Mouse (Mus musculus): ENCODE results near the gene Lrrc56.

The Lrrc56 gene

GRCm38 (mm10) chr7:141193948-141194347 lies at the start of gene Lrrc56, which contains the start of gene Hras:
Gene Lrrc56 (plus strand): TSS chr7:141194157.
Gene Hras (minus strand): TSS chr7:141194005.
- no peak for DNase-seq (ENCODE audit: extremely low read depth, low read depth, low spot score)

GRCm38 (mm10) chr7:141144650-141145049 lies 49.3 kb upstream of the Lrrc56 start:
- DNase-seq (ENCODE audit: extremely low read depth, low read depth, low spot score): no peak

GRCm38 (mm10) chr7:141145403-141145802 lies 48.6 kb upstream of the Lrrc56 start:
- no peak for DNase-seq (ENCODE audit: extremely low read depth, low read depth, low spot score)

- DNase-seq (ENCODE audit: extremely low read depth, low read depth, low spot score): no peak
These were observed 47.8 kb upstream of the Lrrc56 start for GRCm38 (mm10) chr7:141146043-141146595.

- no peak for DNase-seq (ENCODE audit: extremely low read depth, low read depth, low spot score)
These were observed 46.9 kb upstream of the Lrrc56 start for GRCm38 (mm10) chr7:141147044-141147443.

- DNase-seq (ENCODE audit: extremely low read depth, low read depth, low spot score): no peak
These were observed 45.3 kb upstream of the Lrrc56 start for GRCm38 (mm10) chr7:141148639-141149038.

- no peak for DNase-seq (ENCODE audit: extremely low read depth, low read depth, low spot score)
These were observed 38.6 kb upstream of the Lrrc56 start for GRCm38 (mm10) chr7:141155362-141155761.

- DNase-seq (ENCODE audit: extremely low read depth, low read depth, low spot score): no peak
These were observed 29.6 kb upstream of the Lrrc56 start for GRCm38 (mm10) chr7:141164397-141164796.

- DNase-seq (ENCODE audit: extremely low read depth, low read depth, low spot score): no peak
These were observed 29.1 kb upstream of the Lrrc56 start for GRCm38 (mm10) chr7:141164850-141165249.

- no peak for DNase-seq (ENCODE audit: extremely low read depth, low read depth, low spot score)
These were observed 25.9 kb upstream of the Lrrc56 start for GRCm38 (mm10) chr7:141167901-141168517.

- no peak for DNase-seq (ENCODE audit: extremely low read depth, low read depth, low spot score)
These were observed 25.4 kb upstream of the Lrrc56 start for GRCm38 (mm10) chr7:141168518-141168953.

GRCm38 (mm10) chr7:141169300-141169699 lies 24.7 kb upstream of the Lrrc56 start:
- DNase-seq (ENCODE audit: extremely low read depth, low read depth, low spot score): no peak

- DNase-seq (ENCODE audit: extremely low read depth, low read depth, low spot score): no peak
These were observed 24.1 kb upstream of the Lrrc56 start for GRCm38 (mm10) chr7:141169866-141170265.

GRCm38 (mm10) chr7:141172116-141173006 lies 21.6 kb upstream of the Lrrc56 start, which contains the start of gene Rnh1:
Gene Rnh1 (minus strand): TSS chr7:141172857.
- DNase-seq (ENCODE audit: extremely low read depth, low read depth, low spot score): no peak

GRCm38 (mm10) chr7:141173323-141173850 lies 20.6 kb upstream of the Lrrc56 start:
- no peak for DNase-seq (ENCODE audit: extremely low read depth, low read depth, low spot score)

- no peak for DNase-seq (ENCODE audit: extremely low read depth, low read depth, low spot score)
These were observed 18.9 kb upstream of the Lrrc56 start for GRCm38 (mm10) chr7:141175068-141175467.

GRCm38 (mm10) chr7:141176173-141176572 lies 17.8 kb upstream of the Lrrc56 start:
- no peak for DNase-seq (ENCODE audit: extremely low read depth, low read depth, low spot score)

- no peak for DNase-seq (ENCODE audit: extremely low read depth, low read depth, low spot score)
These were observed 5.8 kb upstream of the Lrrc56 start for GRCm38 (mm10) chr7:141188194-141188593.

GRCm38 (mm10) chr7:141188733-141189132 lies 5.2 kb upstream of the Lrrc56 start:
- no peak for DNase-seq (ENCODE audit: extremely low read depth, low read depth, low spot score)

- no peak for DNase-seq (ENCODE audit: extremely low read depth, low read depth, low spot score)
These were observed 3.7 kb upstream of the Lrrc56 start for GRCm38 (mm10) chr7:141190220-141190619.

GRCm38 (mm10) chr7:141191036-141191435 lies 2.9 kb upstream of the Lrrc56 start:
- DNase-seq (ENCODE audit: extremely low read depth, low read depth, low spot score): no peak
